11 mouse cellular contexts compared by ENCODE assay signal in genomic region chr7:79386422-79387133, GRCm38 (mm10). TPM values are rescaled to one million over a fixed set of nuclear protein-coding genes. Genes with fewer than 3 reads are reported as not detected.
DNase-seq lines count a peak whose midpoint lies in the region; ATAC-seq lines count a peak whose summit lies in the region.
"Had no signal": no experiment of that assay in that cellular context is flagged by ENCODE, and none has a peak within 500 bp of the region (broad histone marks: within the 10 kb centered on the region; RNA-seq: fewer than 3 reads in every experiment).

Gene Rlbp1, minus strand, starts transcription at chr7:79387048.

- H3K9me3 ChIP-seq in forebrain, embryonic 14.5 days (replicated peaks; ENCODE audit: control insufficient read depth, low read length): no peaks in the 10 kb centered on the region
- H3K9me3 ChIP-seq: G1E had no signal

- intact Hi-C loops in left cerebral cortex, postnatal 36 days (cut with DNase I): no loop called here

- peak within 1 kb of the TSS; percentile 57 for H3K9ac ChIP-seq in forebrain, embryonic 14.5 days (ENCODE audit: low read length)

- H3K27me3 ChIP-seq in forebrain, embryonic 14.5 days (replicated peaks; ENCODE audit: control insufficient read depth, insufficient read depth, low read length): no peaks in the 10 kb centered on the region

- H3K36me3 ChIP-seq in forebrain, embryonic 14.5 days (ENCODE audit: control insufficient read depth, insufficient read depth, low read length): 0 out of 2 replicates have a peak, but pooled peaks cover 5% of the 10 kb centered on the region
- H3K36me3 ChIP-seq: G1E had no signal

- peak within 1 kb of the TSS; percentile 85 for H3K27ac ChIP-seq in forebrain, embryonic 14.5 days (ENCODE audit: low read depth, low read length)

- DNase-seq in left cerebral cortex, adult 18-20 months (ENCODE audit: low spot score in 2 of 2): no peak
- no peak for DNase-seq in left cerebral cortex, adult 11 months (ENCODE audit: low spot score)
- DNase-seq in forebrain, embryonic 14.5 days (ENCODE audit: low spot score): peak; percentile 84
- no peak for DNase-seq in left cerebral cortex, postnatal 36 days (ENCODE audit: low spot score in 2 of 2)
- DNase-seq in right cerebral cortex, postnatal 10 days (ENCODE audit: low spot score in 2 of 2): peak; percentile 80 to 83
- DNase-seq in spleen, postnatal 36 days (ENCODE audit: low spot score in 2 of 2): no peak
- no peak for DNase-seq in spleen, postnatal 10 days (ENCODE audit: low spot score in 2 of 2)
- DNase-seq in MN1 (ENCODE audit: low spot score): no peak
- DNase-seq: heart, adult 11 months; kidney, adult 11 months had no signal

- H3K4me2 ChIP-seq in forebrain, embryonic 14.5 days (ENCODE audit: low read length): peak within 1 kb of the TSS; percentile 29

- ATAC-seq in forebrain, embryonic 14.5 days: peak; percentile 93

- 27% methylated on average over 16 of the region's 16 CpGs for WGBS in forebrain, embryonic 14.5 days

- peak within 1 kb of the TSS; percentile 17; the same call in 1 of the 2 replicates for H3K4me3 ChIP-seq in forebrain, embryonic 14.5 days (ENCODE audit: low read depth, low read length)

- peaks cover 4% of the 10 kb centered on the region; the same call in 1 of the 2 replicates for H3K4me1 ChIP-seq in forebrain, embryonic 14.5 days (ENCODE audit: control insufficient read depth, insufficient read depth, low read length)

RNA-seq across cellular contexts. Expression of gene Rlbp1, which starts in this region (rescaled TPM):
- 10 to 100 TPM; 24.8 to 27.9 TPM for total RNA-seq in left cerebral cortex, adult 18-20 months (2021)
- 80.0 and 81.0 TPM in 2 replicates for polyA plus RNA-seq in forebrain, embryonic 14.5 days (2014; fragmentation: Nextera tagmentation; extraction: Ambion mirVana)
- 10 to 100 TPM; 19.0 to 23.8 TPM for total RNA-seq in left cerebral cortex, postnatal 36 days (2021)
- total RNA-seq: G1E had no signal
- polyA plus RNA-seq: G1E had no signal

Comparison
In these comparisons a context has a peak if more than half of its experiments do, and no peak if none do; other contexts are left out.
1. DNase-seq: peak in forebrain, embryonic 14.5 days (single experiment) and right cerebral cortex, postnatal 10 days (2 of 2); none in left cerebral cortex, adult 18-20 months (0 of 2), left cerebral cortex, adult 11 months (single experiment), left cerebral cortex, postnatal 36 days (0 of 2), spleen, postnatal 36 days (0 of 2), spleen, postnatal 10 days (0 of 2) and MN1 (single experiment).